Mouse (Mus musculus): ENCODE measurements at regions not wholly inside any gene's neighbourhood (a gene's known extent, or its start where the extent isn't known, plus 50 kb on each side); places are given as distances from the start of the nearest gene placed in this dataset.

DNA sequence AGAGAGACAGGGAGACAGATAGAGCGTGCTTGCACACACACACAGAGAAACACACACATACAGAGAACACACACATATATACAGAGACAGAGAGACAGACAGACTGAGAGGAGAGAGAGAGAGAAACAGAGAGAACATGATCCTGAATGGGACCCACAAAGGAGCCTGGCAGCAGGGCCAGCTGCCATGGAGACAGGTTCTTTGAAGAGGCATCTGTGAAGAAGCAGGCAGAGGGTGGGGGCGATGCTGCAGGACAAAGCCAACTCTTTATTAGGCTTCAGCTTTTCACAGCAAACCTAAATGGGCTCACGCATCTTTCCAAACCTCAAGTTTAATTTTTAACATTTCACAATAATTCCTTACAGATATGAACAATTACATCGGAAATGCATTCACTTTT lies 90.0 kb upstream of the Dlx2 start:
- DNase-seq (ENCODE audit: low spot score in 2 of 2) = no peak

DNA sequence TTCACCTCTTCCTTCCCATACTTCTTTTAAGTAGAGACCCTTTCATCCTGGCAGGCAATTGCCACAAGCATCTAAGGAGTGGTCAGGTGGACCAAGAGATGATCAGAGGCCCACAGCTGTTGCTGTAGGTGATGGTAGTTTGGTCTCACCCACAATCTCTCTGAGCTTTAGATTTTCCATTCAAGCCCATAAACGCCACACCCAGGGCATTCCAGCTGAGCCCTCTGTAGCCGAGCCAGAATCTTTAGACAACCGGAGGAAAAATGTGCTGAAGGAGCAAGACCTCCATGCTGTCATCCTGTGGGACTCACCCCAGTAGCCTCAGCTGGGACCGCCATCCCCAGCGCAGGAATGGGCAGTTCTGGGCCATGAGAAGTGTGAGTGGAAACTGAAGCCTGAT lies 93.7 kb upstream of the Dlx2 start:
- DNase-seq (ENCODE audit: low spot score in 2 of 2) = no peak

DNA sequence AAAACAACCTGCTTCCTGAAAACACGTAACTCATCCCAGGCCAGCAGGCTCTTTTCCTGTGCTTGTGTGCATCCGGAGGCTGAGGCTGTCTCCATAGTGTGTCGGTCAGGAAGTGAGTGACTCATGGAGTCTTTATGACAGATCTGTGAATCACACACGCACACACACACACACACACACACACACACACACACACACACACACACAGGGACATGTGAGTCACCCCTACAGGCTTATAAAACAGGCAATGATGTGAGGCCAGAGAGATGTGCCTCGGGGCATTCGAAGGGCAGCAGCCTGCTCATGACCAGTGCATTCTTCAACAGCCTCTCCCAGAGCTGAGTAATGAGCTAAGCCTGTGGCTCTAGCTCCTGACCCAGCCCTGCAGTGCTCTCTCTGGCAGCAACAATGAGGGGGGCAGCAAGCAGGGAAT lies 97.5 kb upstream of the Dlx2 start:
- no peak for DNase-seq (ENCODE audit: low spot score in 2 of 2)

GRCm38 (mm10) chr2:71647914-71648497 lies 97.4 kb upstream of the Itga6 start:
- no peak for DNase-seq (ENCODE audit: low spot score in 2 of 2)

GRCm38 (mm10) chr2:71651662-71652061 lies 93.8 kb upstream of the Itga6 start:
- DNase-seq (ENCODE audit: low spot score in 2 of 2) = no peak

GRCm38 (mm10) chr2:71652261-71652801 lies 93.1 kb upstream of the Itga6 start:
- DNase-seq (ENCODE audit: low spot score in 2 of 2) = no peak

GRCm38 (mm10) chr2:71654817-71655503 lies 90.5 kb upstream of the Itga6 start:
- no peak for DNase-seq (ENCODE audit: low spot score in 2 of 2)

DNA sequence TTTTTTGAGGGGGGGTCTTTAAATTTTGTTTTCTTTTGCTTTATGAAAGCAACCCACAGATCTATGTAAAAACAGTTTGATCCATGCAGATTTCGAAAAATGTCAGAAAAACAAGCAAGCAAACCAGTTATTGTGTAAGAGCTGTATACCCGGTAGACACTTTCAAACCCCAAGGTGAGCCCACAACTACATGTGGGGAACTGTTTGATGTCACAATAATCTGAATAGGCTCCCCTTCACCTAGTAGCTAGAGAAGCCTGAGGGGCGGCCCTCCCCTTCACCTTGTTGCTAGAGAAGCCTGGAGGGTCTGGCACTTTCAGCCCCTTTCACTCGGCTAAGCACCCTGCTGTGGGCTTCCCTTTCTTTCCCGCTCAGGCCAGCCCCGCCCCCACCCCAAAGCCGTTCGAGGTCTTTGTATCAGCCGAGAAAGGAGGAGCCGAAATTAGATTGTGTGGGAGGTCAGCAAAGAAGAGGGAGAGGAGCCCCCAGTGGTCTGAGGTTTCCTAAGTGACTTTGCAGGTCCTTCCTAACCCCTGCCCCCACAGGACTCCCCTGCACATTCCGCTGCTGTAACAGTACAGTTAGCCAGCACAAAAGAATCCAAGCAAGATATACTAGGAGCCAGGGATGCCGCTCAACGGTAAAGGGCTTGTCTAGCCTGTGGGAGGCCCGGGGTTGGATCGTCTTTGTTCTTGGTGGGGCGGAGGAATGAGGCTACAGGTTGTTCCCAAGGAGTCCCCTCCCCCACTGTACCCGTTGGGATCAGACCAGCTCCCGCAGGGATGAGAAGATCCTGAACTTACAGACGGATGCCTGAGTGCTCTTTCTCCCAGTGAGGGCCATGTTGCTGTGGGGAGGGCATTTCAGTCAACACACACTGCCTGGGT lies 89.7 kb upstream of the Itga6 start:
- no peak for DNase-seq (ENCODE audit: low spot score in 2 of 2)

DNA sequence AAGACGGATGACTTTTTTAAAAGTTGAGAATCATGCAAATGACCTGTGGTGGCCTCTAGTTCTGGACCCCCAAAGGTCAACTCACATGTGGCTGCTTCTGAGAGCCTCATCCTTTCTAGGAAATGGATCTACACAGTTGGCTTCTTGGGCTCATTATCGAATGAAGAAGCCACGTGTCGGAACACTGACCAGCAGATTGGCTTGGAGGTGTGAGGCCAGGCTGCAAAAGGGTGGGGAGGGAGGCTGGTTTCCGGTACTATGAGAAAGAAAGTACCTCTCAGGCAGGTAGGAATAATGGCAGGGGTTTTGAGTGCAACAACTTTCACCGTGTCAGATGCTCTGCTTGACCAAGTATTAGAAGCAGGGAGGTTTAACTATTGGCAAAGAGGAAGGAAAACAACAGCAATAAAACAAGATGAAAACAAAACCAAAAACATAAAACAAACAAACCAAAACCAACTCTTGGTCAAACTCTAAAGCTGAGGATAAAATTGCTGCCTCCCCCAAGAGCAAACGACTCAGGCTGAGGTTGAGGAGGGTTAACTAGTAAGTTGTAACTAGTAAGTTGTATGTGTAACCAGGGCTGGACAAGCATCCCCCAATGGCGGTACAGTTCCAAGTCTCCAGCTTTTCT lies 88.7 kb upstream of the Itga6 start:
- no peak for DNase-seq (ENCODE audit: low spot score in 2 of 2)

DNA sequence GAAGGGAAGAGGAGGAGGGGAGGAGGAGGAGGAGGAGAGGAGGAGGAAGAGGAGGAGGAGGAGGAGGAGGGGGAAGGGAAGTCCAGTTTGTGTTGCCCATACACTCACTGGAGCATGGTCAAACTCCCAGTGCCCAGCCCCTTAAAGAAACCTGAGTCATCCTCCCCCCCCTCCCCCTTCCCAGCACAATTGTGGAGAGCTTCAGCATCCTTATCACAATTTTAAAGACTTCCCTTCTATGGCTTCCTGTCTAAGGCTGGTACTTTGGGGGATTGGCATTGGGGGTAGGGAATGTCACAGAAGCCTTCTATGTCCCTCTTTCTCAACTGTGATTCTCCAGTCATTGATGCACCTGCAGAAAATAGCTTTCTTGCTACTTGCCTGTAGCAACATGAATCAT lies 84.0 kb upstream of the Itga6 start:
- DNase-seq (ENCODE audit: low spot score in 2 of 2) = no peak

- no peak for DNase-seq (ENCODE audit: low spot score in 2 of 2)
Measured at GRCm38 (mm10) chr2:71661986-71662385, 83.4 kb upstream of the Itga6 start.

DNA sequence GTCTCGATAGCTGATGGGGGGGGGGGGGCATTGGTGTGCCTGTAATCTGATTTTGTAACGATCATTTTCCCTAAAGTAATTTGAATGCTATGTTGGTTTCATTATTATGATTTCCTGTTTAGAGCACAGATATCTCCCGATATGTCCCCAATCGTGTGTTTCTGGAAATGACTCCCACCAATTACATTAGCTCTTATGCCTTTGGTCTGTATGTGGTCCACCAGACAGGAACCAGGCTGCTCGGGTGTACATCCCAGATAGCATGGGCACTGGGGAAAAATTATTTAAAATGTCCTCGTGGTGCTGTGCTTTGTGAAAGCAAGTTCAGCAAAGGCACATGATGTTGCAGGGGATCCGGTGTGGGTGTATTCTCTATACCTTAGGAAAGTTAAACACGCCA lies 82.0 kb upstream of the Itga6 start:
- DNase-seq (ENCODE audit: low spot score in 2 of 2) = no peak

GRCm38 (mm10) chr2:71666927-71667326 lies 78.5 kb upstream of the Itga6 start:
- DNase-seq (ENCODE audit: low spot score in 2 of 2) = no peak

DNA sequence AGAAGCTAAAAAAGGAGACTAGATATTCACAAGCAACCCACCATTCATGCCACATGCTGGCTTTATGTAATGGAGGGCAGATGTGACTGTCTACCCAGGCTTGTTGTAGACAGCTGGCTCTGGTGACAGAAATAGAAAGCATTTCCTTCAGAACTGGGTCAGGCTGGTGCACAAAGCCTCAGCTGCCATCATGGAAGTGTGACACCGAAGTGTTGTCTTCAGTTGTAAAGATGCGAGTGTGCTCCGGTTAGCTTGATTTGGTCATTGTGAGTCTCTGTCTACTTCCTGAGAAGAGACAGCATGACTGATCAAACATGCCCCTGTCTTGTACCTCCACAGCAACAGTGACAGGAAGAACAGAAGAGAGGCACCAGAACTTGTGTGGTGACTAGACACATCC lies 77.7 kb upstream of the Itga6 start:
- no peak for DNase-seq (ENCODE audit: low spot score in 2 of 2)

DNA sequence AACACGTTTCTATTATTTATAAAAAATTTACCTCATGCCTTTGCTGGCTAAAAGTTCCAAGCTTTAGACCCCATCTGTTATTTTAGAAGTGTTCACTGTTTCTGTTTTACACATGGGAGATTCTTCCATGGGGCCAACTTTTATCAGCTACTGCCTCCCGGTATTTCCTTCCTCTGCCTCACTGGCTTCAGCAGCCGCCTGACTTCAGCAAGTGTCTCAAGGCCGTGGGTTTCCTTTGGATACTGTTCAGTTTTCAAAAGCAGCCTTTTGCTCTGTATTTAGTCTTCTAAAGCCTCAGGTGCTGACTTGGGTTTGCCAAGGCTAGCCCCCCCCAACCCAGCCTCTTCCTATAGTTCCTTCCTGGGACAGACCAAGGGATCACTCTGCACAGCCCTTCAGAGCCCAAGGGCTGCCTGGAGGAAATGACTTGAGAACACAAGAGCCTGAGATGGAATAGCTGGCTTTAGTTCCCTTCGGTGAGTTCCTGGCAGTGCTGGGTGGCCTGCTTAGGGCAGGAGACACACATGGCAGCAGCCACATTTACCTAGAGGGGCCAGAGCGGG lies 75.1 kb upstream of the Itga6 start:
- no peak for DNase-seq (ENCODE audit: low spot score in 2 of 2)

GRCm38 (mm10) chr2:71670882-71671281 lies 74.5 kb upstream of the Itga6 start:
- no peak for DNase-seq (ENCODE audit: low spot score in 2 of 2)

DNA sequence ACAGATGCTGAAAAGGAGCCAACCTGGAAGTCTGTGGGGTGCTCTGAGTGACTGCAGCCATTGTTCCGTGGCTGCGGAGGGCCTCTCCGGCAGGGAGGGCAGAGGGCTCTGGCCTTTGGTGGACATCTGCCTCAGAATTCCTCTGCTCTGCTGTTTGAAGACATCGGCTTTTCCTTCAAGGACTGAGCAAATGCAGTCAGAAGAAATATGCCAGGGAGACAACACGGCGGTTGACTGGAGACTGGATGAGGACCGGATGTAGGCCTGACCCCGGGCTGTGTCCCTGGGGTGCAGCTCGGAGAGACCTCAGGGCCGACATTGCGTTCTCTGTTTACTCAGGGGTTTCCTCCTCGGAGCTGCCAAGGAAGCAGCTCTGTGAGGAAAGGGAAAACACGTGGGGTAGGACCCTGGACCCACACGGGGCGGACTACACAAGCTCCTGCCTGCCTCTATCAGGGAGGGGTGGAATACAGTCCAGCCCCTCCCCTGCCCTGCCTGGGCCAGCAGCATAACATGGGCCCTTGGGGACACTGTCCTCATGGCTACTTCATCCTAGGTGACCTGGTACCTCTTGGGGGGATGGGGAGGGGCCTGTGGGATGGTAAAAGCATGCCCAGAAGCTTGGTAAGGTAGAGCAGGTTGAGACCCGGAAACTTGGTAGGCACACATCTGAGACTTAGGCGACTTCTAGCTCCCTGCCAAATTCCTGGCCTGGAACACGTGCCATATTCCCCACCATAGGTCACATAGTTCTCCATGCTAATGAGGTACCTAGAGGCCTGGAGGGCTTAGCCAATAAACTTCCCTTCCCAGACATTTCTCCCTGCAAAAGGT lies 72.1 kb upstream of the Itga6 start:
- DNase-seq (ENCODE audit: low spot score in 2 of 2) = peak; percentile 18 to 35

DNA sequence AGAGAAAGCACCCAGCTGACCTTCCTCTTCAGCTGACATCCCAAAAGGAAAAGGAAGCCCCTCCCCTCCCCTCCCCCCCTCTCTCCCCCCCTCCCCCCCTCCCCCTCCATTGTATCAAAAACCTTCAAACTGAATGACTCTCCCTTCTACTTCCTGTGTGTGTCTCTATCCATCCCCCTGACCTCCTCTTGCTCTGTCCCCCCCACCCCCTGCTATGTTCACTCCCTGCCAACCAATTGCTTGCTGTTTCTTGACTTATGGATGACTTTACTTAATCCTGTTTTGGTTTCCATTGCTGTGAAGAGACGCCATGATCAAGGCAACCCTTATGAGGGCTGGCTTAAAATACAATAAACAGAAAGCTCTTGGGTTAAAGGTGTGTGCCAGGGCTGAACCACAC lies 64.7 kb upstream of the Itga6 start:
- no peak for DNase-seq (ENCODE audit: low spot score in 2 of 2)

DNA sequence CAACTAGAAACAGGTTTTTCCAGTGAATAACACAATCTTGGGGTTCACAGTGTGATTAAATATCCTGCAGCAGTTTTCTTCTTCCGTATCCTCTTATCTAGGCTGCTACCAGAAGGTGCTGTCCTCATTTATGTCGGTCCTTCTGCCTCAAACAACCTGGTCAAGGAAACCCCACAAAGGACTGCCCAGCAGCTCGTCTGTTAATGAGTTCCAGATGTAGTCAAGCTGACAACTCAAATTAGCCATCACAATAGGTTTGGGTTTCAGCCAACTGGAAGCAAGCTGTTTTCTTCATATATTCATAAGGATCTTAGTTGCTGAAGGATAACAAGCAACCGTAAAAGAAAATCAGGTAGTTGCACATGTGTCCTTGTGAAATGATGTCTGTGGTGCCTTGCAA lies 64.3 kb upstream of the Itga6 start:
- DNase-seq (ENCODE audit: low spot score in 2 of 2) = no peak

- DNase-seq (ENCODE audit: low spot score in 2 of 2) = no peak
Measured at GRCm38 (mm10) chr2:71683375-71683774, 62.0 kb upstream of the Itga6 start.

- DNase-seq (ENCODE audit: low spot score in 2 of 2) = no peak
Measured at GRCm38 (mm10) chr2:71685239-71685638, 60.2 kb upstream of the Itga6 start.
